Mouse (Mus musculus) kidney, embryonic 14.5 days (tissue): ENCODE results near the gene Catsperg1. TPM values are rescaled to one million over a fixed set of nuclear protein-coding genes. Genes with fewer than 3 reads are reported as not detected.

Source experiments
- ATAC-seq: fragments of 200-750 bp; cut with Nextera tagmentation; 2 replicates; pipeline ENCODE4 v1.8.0; 2017; ENCODE audit warnings: moderate number of reproducible peaks, mild to moderate bottlenecking, moderate TSS enrichment, moderate library complexity; ENCODE audit not compliant: low FRiP score, low TSS enrichment
- H3K27ac ChIP-seq: fragments of 300-500 bp; sonication (generic); 2 replicates; pipeline ENCODE4 v1.5.1; 2014; ENCODE audit warnings: low read depth, mild to moderate bottlenecking, low read length, moderate library complexity, mixed read lengths
- H3K27me3 ChIP-seq: fragments of 300-500 bp; sonication (generic); 2 replicates; pipeline ENCODE4 v1.6.1; 2014; ENCODE audit warnings: mild to moderate bottlenecking, low read length; ENCODE audit not compliant: control insufficient read depth, insufficient read depth
- H3K36me3 ChIP-seq: fragments of 300-500 bp; sonication (generic); 2 replicates; pipeline ENCODE4 v1.6.1; 2014; ENCODE audit warnings: low read length, mixed read lengths; ENCODE audit not compliant: control insufficient read depth, insufficient read depth
- H3K4me1 ChIP-seq: fragments of 300-500 bp; sonication (generic); 2 replicates; pipeline ENCODE4 v1.6.1; 2014; ENCODE audit warnings: low read length, mixed read lengths; ENCODE audit not compliant: control insufficient read depth, insufficient read depth
- H3K4me2 ChIP-seq: fragments of 300-500 bp; sonication (generic); replicated peaks from 2 replicates; pipeline ENCODE4 v1.6.1; 2014; ENCODE audit warnings: low read depth, mild to moderate bottlenecking, low read length
- H3K4me3 ChIP-seq: fragments of 300-500 bp; sonication (generic); 2 replicates; pipeline ENCODE4 v1.5.1; 2014; ENCODE audit warnings: mild to moderate bottlenecking, low read length
- H3K9ac ChIP-seq: fragments of 300-500 bp; sonication (generic); 2 replicates; pipeline ENCODE4 v1.6.1; 2014; ENCODE audit warnings: low read depth, mild to moderate bottlenecking, low read length, moderate library complexity
- H3K9me3 ChIP-seq: fragments of 300-500 bp; sonication (generic); 2 replicates; pipeline ENCODE4 v1.6.1; 2016; ENCODE audit warnings: low read length; ENCODE audit not compliant: control insufficient read depth
- WGBS: fragments of 180-500 bp; shearing (Covaris S2); extraction: QIAGEN DNeasy Blood & Tissue Kit; methylation state at CpG from one replicate; pipeline ENCODE4 v1.1.7; 2014; 5-methylcytosine and 5-hydroxymethylcytosine counted together
- polyA plus RNA-seq: library from polyadenylated mRNA; unstranded; fragments of >200 nt; fragmentation: Nextera tagmentation; extraction: Ambion mirVana; gene quantifications from 2 replicates; pipeline ENCODE4 v1.2.1, GENCODE M21; 2014

Gene Catsperg1
- polyA plus RNA-seq, 1 experiment from 2014 or later, result 0.97 TPM

GRCm38 (mm10) chr7:29134693-29135386 is 79.0 kb downstream of the Catsperg1 start, which contains the start of gene Rasgrp4:
Gene Rasgrp4, plus strand, starts transcription at chr7:29134851.
- ATAC-seq, result peak; percentile 72; the same call in 1 of the 2 replicates
- no peaks in the 10 kb centered on the region for H3K9me3 ChIP-seq
- H3K4me1 ChIP-seq, result peaks cover 4% of the 10 kb centered on the region; the same call in 1 of the 2 replicates
- no peaks in the 10 kb centered on the region for H3K27me3 ChIP-seq
- peak within 1 kb of the TSS; percentile 40; the same call in 1 of the 2 replicates for H3K9ac ChIP-seq
- H3K4me3 ChIP-seq, result peak within 1 kb of the TSS; percentile 30
- WGBS, result under 1% methylated on average over 14 of the region's 20 CpGs
- H3K4me2 ChIP-seq, result peak within 1 kb of the TSS; percentile 58
- H3K36me3 ChIP-seq, result no peaks in the 10 kb centered on the region
- no peak within 1 kb of the TSS for H3K27ac ChIP-seq

DNA sequence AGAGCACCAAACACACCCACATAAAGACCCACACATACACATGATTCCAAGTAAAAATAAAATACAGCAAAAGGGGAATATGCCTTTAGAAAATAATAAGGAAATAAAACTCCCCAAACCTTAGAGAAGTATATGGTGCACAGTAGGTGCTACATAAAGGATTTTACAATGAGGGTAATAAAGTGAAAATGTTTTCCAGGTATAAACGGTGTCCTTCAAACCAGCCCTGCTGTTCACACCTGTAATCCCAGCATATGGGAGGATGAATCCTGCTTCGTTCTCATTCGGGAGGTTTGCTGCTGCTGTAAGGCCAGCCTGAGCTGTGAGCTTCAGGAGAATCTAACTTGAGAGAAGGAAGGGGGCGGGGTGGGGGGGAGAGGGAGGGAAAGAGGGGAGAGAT is 79.6 kb downstream of the Catsperg1 start:
- H3K27me3 ChIP-seq, result no peaks in the 10 kb centered on the region
- peak overlapping the region; percentile 30 for H3K4me3 ChIP-seq
- 2% methylated on average over 4 of the region's 4 CpGs for WGBS
- ATAC-seq, result no peak
- H3K9me3 ChIP-seq, result no peaks in the 10 kb centered on the region
- no peaks in the 10 kb centered on the region for H3K36me3 ChIP-seq
- H3K4me2 ChIP-seq, result peak overlapping the region; percentile 58
- no peak overlapping the region for H3K27ac ChIP-seq
- peaks cover 4% of the 10 kb centered on the region; the same call in 1 of the 2 replicates for H3K4me1 ChIP-seq
- no peak overlapping the region for H3K9ac ChIP-seq

Other genes starting within 250 kb of the Catsperg1 start
- 458 and 497 TPM in 2 replicates for gene Eif3k, start 232.2 kb downstream of the Catsperg1 start, polyA plus RNA-seq
- 9.8 and 12.6 TPM in 2 replicates for gene Map4k1, start 232.0 kb downstream of the Catsperg1 start, polyA plus RNA-seq
- 1.1 TPM in 2 replicates for gene Ryr1, start 88.9 kb downstream of the Catsperg1 start, polyA plus RNA-seq
- gene Rasgrp4, start 79.2 kb downstream of the Catsperg1 start, polyA plus RNA-seq, result 0.68 and 1.1 TPM in 2 replicates
- gene Fam98c, start 57.8 kb downstream of the Catsperg1 start, polyA plus RNA-seq, result 12.2 and 13.9 TPM in 2 replicates
- 0.47 and 0.91 TPM in 2 replicates for gene Ggn, start 43.8 kb downstream of the Catsperg1 start, polyA plus RNA-seq
- gene Spred3, start 43.6 kb downstream of the Catsperg1 start, polyA plus RNA-seq, result 6.0 and 6.4 TPM in 2 replicates
- 281 and 283 TPM in 2 replicates for gene Psmd8, start 33.3 kb downstream of the Catsperg1 start, polyA plus RNA-seq
- gene Kcnk6, start 18.5 kb upstream of the Catsperg1 start, polyA plus RNA-seq, result 0.62 and 1.0 TPM in 2 replicates
- 120 and 132 TPM in 2 replicates for gene Yif1b, start 24.3 kb upstream of the Catsperg1 start, polyA plus RNA-seq
- 5.2 and 8.3 TPM in 2 replicates for gene 2200002D01Rik, start 34.4 kb upstream of the Catsperg1 start, polyA plus RNA-seq
- 198 and 239 TPM in 2 replicates for gene Spint2, start 67.9 kb upstream of the Catsperg1 start, polyA plus RNA-seq
- gene Ppp1r14a, start 75.3 kb upstream of the Catsperg1 start, polyA plus RNA-seq, result 19.3 and 27.7 TPM in 2 replicates
- 4.5 and 5.5 TPM in 2 replicates for gene Dpf1, start 89.9 kb upstream of the Catsperg1 start, polyA plus RNA-seq